Mouse (Mus musculus) brain, embryonic 14.5 days (tissue): ENCODE data around the gene H13. TPM values are rescaled to one million over a fixed set of nuclear protein-coding genes. Genes with fewer than 3 reads are reported as not detected.

ENCODE experiments used
- DNase-seq: peaks from one replicate; pipeline ENCODE4 v3.0.0-alpha.2; 2011; ENCODE audit warnings: low read depth
- CTCF ChIP-seq: fragments of 200-500 bp; IDR thresholded peaks from 2 replicates; pipeline ENCODE4 v1.5.1; 2012; ENCODE audit warnings: inconsistent platforms, mild to moderate bottlenecking, moderate library complexity, borderline replicate concordance; ENCODE audit not compliant: insufficient read depth, insufficient read length; ENCODE audit errors: extremely low read depth
- POLR2A ChIP-seq: fragments of 200-500 bp; IDR thresholded peaks from 2 replicates; pipeline ENCODE4 v1.6.1; 2012; ENCODE audit warnings: mild to moderate bottlenecking, inconsistent platforms, borderline replicate concordance; ENCODE audit not compliant: poor library complexity, insufficient read depth, insufficient read length, severe bottlenecking; ENCODE audit errors: extremely low read depth
- polyA plus RNA-seq: library from polyadenylated mRNA; depleted of rRNA; stranded (reverse); fragments of >200 nt; gene quantifications from 2 replicates; pipeline ENCODE4 v1.2.3, GENCODE M21; 2012; rRNA removed

The H13 gene
- polyA plus RNA-seq, 1 experiment, result 188 TPM

GRCm38 (mm10) chr2:152739031-152739841 lies 70.0 kb downstream of the H13 start:
- TF ChIP-seq POLR2A (no peak), CTCF (no peak)
- DNase-seq, result peak; percentile 79

DNA sequence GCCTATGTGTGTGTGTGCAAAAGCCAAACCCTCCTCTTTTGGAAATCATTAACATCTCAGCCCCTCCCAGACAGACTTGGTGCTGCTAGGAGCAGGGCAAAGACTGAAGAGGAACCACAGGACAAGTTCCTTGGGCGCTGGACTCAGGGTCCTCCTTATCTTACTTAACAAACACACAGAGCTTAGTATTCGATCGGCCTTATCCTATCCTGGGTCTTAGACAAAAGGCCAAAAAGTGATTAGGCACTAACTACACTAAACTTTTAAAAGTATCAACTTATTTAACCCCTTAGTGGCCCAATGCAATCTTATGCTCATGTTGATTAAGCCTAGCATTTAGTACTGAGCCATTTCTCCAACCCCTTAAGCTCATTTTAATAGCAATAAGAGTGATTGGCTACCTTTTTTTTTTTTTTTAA lies 70.6 kb downstream of the H13 start:
- TF ChIP-seq CTCF (no peak), POLR2A (no peak)
- peak; percentile 39 for DNase-seq

GRCm38 (mm10) chr2:152740490-152740889 lies 71.2 kb downstream of the H13 start:
- no peak for TF ChIP-seq POLR2A
- TF ChIP-seq CTCF, result no peak
- no peak for DNase-seq

DNA sequence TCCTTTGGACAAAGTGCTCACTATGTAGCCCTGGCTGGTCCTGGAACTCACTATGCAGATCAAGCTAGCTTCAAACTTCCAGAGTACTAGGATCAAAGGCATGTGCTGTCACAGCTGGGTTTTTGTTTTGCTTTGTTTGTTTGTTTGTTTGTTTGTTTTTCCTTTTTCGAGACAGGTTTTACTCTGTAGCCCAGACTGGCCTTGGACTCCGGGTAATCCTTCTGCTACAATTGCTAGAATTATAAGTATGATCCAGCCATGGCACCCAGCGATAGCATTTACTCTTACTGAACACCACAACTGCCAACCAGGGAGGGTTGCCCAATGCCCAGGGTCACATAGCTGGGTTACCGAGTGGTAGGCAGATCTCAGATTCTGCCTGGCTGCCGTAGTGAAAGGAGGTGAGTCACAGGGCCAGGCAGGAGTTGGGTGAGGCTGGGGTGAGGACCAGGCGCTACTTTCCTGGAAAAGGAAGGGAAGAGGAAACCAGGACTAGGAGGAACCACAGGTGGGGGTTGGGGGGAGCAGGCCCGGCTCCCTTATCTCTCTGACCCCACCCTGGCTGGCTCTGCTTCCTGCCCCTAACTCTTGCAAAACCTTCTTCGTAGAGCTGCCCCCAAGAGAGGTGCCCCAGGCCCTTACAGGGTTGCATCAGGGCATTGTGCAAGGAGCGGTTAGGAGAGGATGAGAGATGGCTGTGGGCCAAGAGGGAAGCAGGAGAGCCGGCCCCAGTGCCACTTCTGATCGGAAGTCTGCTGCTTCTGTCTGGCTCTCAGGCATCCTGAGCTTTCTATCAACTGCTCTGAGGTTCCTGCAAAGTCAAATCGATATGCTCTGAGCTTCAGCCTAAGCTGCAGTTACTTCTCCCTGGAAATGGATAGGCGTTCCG lies 72.1 kb downstream of the H13 start:
- DNase-seq, result peak; percentile 84

DNA sequence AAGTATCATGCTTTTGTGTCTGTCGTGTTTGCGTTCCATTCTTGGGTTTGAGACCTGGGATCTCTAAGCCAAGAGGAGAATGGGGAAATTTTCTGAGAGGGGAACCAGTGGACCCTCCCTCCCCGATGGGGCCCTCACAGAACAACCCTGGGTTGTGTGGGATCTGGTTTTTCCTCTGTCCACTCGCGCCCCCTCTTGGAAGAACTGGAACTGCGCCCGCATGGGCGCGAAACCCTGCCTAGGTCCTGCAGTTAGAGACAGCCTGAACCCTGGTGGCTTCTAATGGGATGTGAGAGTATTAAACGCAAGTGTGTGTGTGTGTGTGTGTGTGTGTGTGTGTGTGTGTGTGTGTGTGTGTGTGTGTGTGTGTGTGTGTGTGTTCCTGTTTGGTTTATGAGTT lies 73.2 kb downstream of the H13 start:
- TF ChIP-seq POLR2A (no peak), CTCF (peak; percentile 67)
- peak; percentile 68 for DNase-seq

More for the DNA sequence above, 72.1 kb downstream of the H13 start:
- no peak for TF ChIP-seq CTCF
- TF ChIP-seq POLR2A, result no peak

GRCm38 (mm10) chr2:152753944-152754711 lies 84.9 kb downstream of the H13 start, which contains the start of gene Cox4i2:
Gene Cox4i2, plus strand, starts transcription at chr2:152754173.
- TF ChIP-seq POLR2A, result no peak
- TF ChIP-seq CTCF, result no peak
- no peak for DNase-seq

GRCm38 (mm10) chr2:152756474-152757393 lies 87.5 kb downstream of the H13 start:
- DNase-seq, result no peak
- TF ChIP-seq POLR2A (no peak), CTCF (no peak)

- DNase-seq, result peak; percentile 48
Observed at GRCm38 (mm10) chr2:152757478-152757877, 88.2 kb downstream of the H13 start.

More at GRCm38 (mm10) chr2:152757478-152757877, 88.2 kb downstream of the H13 start:
- TF ChIP-seq POLR2A, result no peak
- TF ChIP-seq CTCF, result no peak

Other genes with a start within 250 kb of the H13 start
- not detected in 2 replicates for gene Defb23, start 204.8 kb upstream of the H13 start, polyA plus RNA-seq
- gene Defb20, start 192.4 kb upstream of the H13 start, polyA plus RNA-seq, result 0.15 TPM in 1 of 2 replicates, not detected in the other
- not detected in 2 replicates for gene Defb22, start 179.3 kb upstream of the H13 start, polyA plus RNA-seq
- gene Defb26, start 157.8 kb upstream of the H13 start, polyA plus RNA-seq, result not detected in 2 replicates
- not detected in 2 replicates for gene Defb28, start 151.2 kb upstream of the H13 start, polyA plus RNA-seq
- gene Defb29, start 129.4 kb upstream of the H13 start, polyA plus RNA-seq, result not detected in 2 replicates
- not detected in 2 replicates for gene Gm17416, start 100.1 kb upstream of the H13 start, polyA plus RNA-seq
- gene Defb21, start 96.7 kb upstream of the H13 start, polyA plus RNA-seq, result not detected in 2 replicates
- gene Defb19, start 89.1 kb upstream of the H13 start, polyA plus RNA-seq, result not detected in 2 replicates
- gene Defb45, start 70.1 kb upstream of the H13 start, polyA plus RNA-seq, result not detected in 2 replicates
- gene Defb36, start 65.1 kb upstream of the H13 start, polyA plus RNA-seq, result not detected in 2 replicates
- gene Defb25, start 46.4 kb upstream of the H13 start, polyA plus RNA-seq, result not detected in 2 replicates
- gene Rem1, start 42.5 kb upstream of the H13 start, polyA plus RNA-seq, result 0.33 and 0.48 TPM in 2 replicates
- 19.7 and 22.9 TPM in 2 replicates for gene Mcts2, start 17.6 kb downstream of the H13 start, polyA plus RNA-seq
- gene Id1, start 66.8 kb downstream of the H13 start, polyA plus RNA-seq, result 126 TPM in 2 replicates
- gene Cox4i2, start 84.7 kb downstream of the H13 start, polyA plus RNA-seq, result 4.3 and 4.8 TPM in 2 replicates
- gene Bcl2l1, start 162.3 kb downstream of the H13 start, polyA plus RNA-seq, result 116 and 129 TPM in 2 replicates
- gene Tpx2, start 178.5 kb downstream of the H13 start, polyA plus RNA-seq, result 20.8 and 28.8 TPM in 2 replicates
- not detected in 2 replicates for gene Mylk2, start 241.9 kb downstream of the H13 start, polyA plus RNA-seq